Mouse (Mus musculus): ENCODE data around the gene Muc13. TPM values are rescaled to one million over a fixed set of nuclear protein-coding genes. Genes with fewer than 3 reads are reported as not detected.

Gene Muc13
- polyA plus RNA-seq, 1 experiment from 2014 or later = 10.6 TPM

GRCm38 (mm10) chr16:33832728-33833428 is 39.0 kb downstream of the Muc13 start:
- Histone ChIP-seq H3K9ac (ENCODE audit: low read length) (peak overlapping the region; percentile 47), H3K9me3 (ENCODE audit: control insufficient read depth, low read length) (no peaks in the 10 kb centered on the region)
- no peak for ATAC-seq (ENCODE audit: low FRiP score, low TSS enrichment)

GRCm38 (mm10) chr16:33833429-33833753 is 39.6 kb downstream of the Muc13 start:
- H3K9me3 ChIP-seq (ENCODE audit: control insufficient read depth, low read length) = no peaks in the 10 kb centered on the region
- H3K27me3 ChIP-seq (ENCODE audit: control insufficient read depth, insufficient read depth, low read length) = no peaks in the 10 kb centered on the region
- WGBS = 24% methylated on average over 5 of the region's 5 CpGs
- H3K4me1 ChIP-seq (replicated peaks; ENCODE audit: control insufficient read depth, insufficient read depth) = peaks cover 8% of the 10 kb centered on the region
- peak overlapping the region; percentile 79 for H3K27ac ChIP-seq (replicated peaks)
- peak overlapping the region; percentile 29; the same call in 1 of the 2 replicates for H3K4me3 ChIP-seq (ENCODE audit: low read depth, low read length)
- no peaks in the 10 kb centered on the region for H3K36me3 ChIP-seq (ENCODE audit: control insufficient read depth, insufficient read depth, low read length)
- DNase-seq (ENCODE audit: low spot score) (no peak), ATAC-seq (ENCODE audit: low FRiP score, low TSS enrichment) (no peak)
- TF ChIP-seq EP300 (optimal IDR thresholded peaks at IDR 0.05) (no peak), CTCF (IDR thresholded peaks at IDR 0.05; ENCODE audit: low read depth) (no peak)
- 0 out of 2 replicates have a peak overlapping the region, but pooled peaks have one; percentile 45 for H3K9ac ChIP-seq (ENCODE audit: low read length)
- peak overlapping the region; percentile 62 for H3K4me2 ChIP-seq (replicated peaks; ENCODE audit: low read depth)

More at GRCm38 (mm10) chr16:33832728-33833428, 39.0 kb downstream of the Muc13 start:
- H3K4me3 ChIP-seq (ENCODE audit: low read depth, low read length) = peak overlapping the region; percentile 29
- DNase-seq (ENCODE audit: low spot score) = no peak
- H3K36me3 ChIP-seq (ENCODE audit: control insufficient read depth, insufficient read depth, low read length) = no peaks in the 10 kb centered on the region
- WGBS = 9% methylated on average over 21 of the region's 21 CpGs
- peak overlapping the region; percentile 79 for H3K27ac ChIP-seq (replicated peaks)
- peak overlapping the region; percentile 62 for H3K4me2 ChIP-seq (replicated peaks; ENCODE audit: low read depth)
- peaks cover 8% of the 10 kb centered on the region for H3K4me1 ChIP-seq (replicated peaks; ENCODE audit: control insufficient read depth, insufficient read depth)
- TF ChIP-seq EP300 (optimal IDR thresholded peaks at IDR 0.05) (no peak), CTCF (IDR thresholded peaks at IDR 0.05; ENCODE audit: low read depth) (no peak)
- H3K27me3 ChIP-seq (ENCODE audit: control insufficient read depth, insufficient read depth, low read length) = no peaks in the 10 kb centered on the region

- peak; percentile 66 for ATAC-seq (ENCODE audit: low FRiP score, low TSS enrichment)
These were observed 40.1 kb downstream of the Muc13 start for GRCm38 (mm10) chr16:33833781-33834482.

DNA sequence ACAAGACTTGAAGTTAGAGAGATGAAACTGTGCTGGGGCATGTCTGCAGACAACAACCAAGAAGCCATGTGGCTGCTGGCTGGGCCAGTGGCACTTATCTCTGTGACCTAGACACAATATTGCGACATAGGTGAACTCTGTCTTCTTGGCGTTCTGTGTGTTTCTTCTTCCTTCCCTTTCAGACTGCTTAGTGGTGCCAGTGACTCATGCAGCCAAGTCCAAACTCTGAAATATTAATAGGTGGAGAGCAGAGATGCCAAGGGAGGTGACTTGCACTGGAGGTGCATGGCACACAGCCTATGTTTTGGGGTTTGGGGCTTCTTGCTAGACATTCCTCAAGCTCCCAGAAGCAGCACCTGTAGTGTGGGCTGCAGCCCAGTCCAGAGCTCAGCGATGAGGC is 42.8 kb downstream of the Muc13 start:
- WGBS = 64% methylated on average over 3 of the region's 3 CpGs
- peak overlapping the region; percentile 56 for H3K27ac ChIP-seq (replicated peaks)

More at GRCm38 (mm10) chr16:33833781-33834482, 40.1 kb downstream of the Muc13 start:
- Histone ChIP-seq H3K27me3 (ENCODE audit: control insufficient read depth, insufficient read depth, low read length) (no peaks in the 10 kb centered on the region), H3K27ac (replicated peaks) (peak overlapping the region; percentile 79), H3K36me3 (ENCODE audit: control insufficient read depth, insufficient read depth, low read length) (no peaks in the 10 kb centered on the region), H3K9me3 (ENCODE audit: control insufficient read depth, low read length) (no peaks in the 10 kb centered on the region), H3K9ac (ENCODE audit: low read length) (peak overlapping the region; percentile 45), H3K4me2 (replicated peaks; ENCODE audit: low read depth) (peak overlapping the region; percentile 62), H3K4me1 (replicated peaks; ENCODE audit: control insufficient read depth, insufficient read depth) (peaks cover 8% of the 10 kb centered on the region), H3K4me3 (ENCODE audit: low read depth, low read length) (peak overlapping the region; percentile 29)
- DNase-seq (ENCODE audit: low spot score) = peak; percentile 76
- WGBS = 8% methylated on average over 25 of the region's 25 CpGs
- TF ChIP-seq CTCF (IDR thresholded peaks at IDR 0.05; ENCODE audit: low read depth) (peak; percentile 61), EP300 (optimal IDR thresholded peaks at IDR 0.05) (no peak)

DNA sequence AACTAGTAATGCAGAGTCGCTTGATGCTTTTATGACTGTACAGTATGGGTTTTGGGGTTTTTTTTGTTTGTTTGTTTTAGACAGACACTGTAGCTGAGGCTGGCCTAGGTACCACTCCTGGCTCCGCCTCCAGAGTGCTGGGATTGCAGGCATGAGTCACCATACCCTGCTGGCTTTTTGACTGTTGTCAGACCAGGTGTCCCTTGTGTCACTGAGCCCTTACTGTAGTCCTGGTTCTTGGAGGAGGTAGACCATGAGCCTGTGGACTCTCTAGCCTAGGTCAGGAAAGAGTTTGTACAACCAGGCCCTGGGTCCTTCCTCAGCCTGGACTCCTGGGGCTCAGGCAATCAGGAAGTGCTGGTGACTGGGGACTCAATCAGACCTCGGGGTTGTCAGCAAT is 43.4 kb downstream of the Muc13 start:
- H3K9ac ChIP-seq (ENCODE audit: low read length) = no peak overlapping the region
- H3K4me3 ChIP-seq (ENCODE audit: low read depth, low read length) = no peak overlapping the region
- DNase-seq (ENCODE audit: low spot score) (no peak), ATAC-seq (ENCODE audit: low FRiP score, low TSS enrichment) (no peak)
- no peaks in the 10 kb centered on the region for H3K27me3 ChIP-seq (ENCODE audit: control insufficient read depth, insufficient read depth, low read length)
- H3K4me1 ChIP-seq (replicated peaks; ENCODE audit: control insufficient read depth, insufficient read depth) = peaks cover 8% of the 10 kb centered on the region
- H3K27ac ChIP-seq (replicated peaks) = peak overlapping the region; percentile 56
- H3K36me3 ChIP-seq (ENCODE audit: control insufficient read depth, insufficient read depth, low read length) = no peaks in the 10 kb centered on the region
- 66% methylated on average over 3 of the region's 3 CpGs for WGBS
- no peaks in the 10 kb centered on the region for H3K9me3 ChIP-seq (ENCODE audit: control insufficient read depth, low read length)
- H3K4me2 ChIP-seq (replicated peaks; ENCODE audit: low read depth) = no peak overlapping the region
- no peak for TF ChIP-seq EP300 (optimal IDR thresholded peaks at IDR 0.05)
- no peak for TF ChIP-seq CTCF (IDR thresholded peaks at IDR 0.05; ENCODE audit: low read depth)

More for the DNA sequence above, 42.8 kb downstream of the Muc13 start:
- H3K9ac ChIP-seq (ENCODE audit: low read length) = no peak overlapping the region
- no peaks in the 10 kb centered on the region for H3K27me3 ChIP-seq (ENCODE audit: control insufficient read depth, insufficient read depth, low read length)
- ATAC-seq (ENCODE audit: low FRiP score, low TSS enrichment) (peak; percentile 58), DNase-seq (ENCODE audit: low spot score) (no peak)
- TF ChIP-seq EP300 (optimal IDR thresholded peaks at IDR 0.05) (no peak), CTCF (IDR thresholded peaks at IDR 0.05; ENCODE audit: low read depth) (no peak)
- no peaks in the 10 kb centered on the region for H3K36me3 ChIP-seq (ENCODE audit: control insufficient read depth, insufficient read depth, low read length)
- no peak overlapping the region for H3K4me2 ChIP-seq (replicated peaks; ENCODE audit: low read depth)
- H3K9me3 ChIP-seq (ENCODE audit: control insufficient read depth, low read length) = no peaks in the 10 kb centered on the region
- H3K4me3 ChIP-seq (ENCODE audit: low read depth, low read length) = no peak overlapping the region
- H3K4me1 ChIP-seq (replicated peaks; ENCODE audit: control insufficient read depth, insufficient read depth) = peaks cover 8% of the 10 kb centered on the region

- Histone ChIP-seq H3K9ac (ENCODE audit: low read length) (no peak overlapping the region), H3K36me3 (ENCODE audit: control insufficient read depth, insufficient read depth, low read length) (no peaks in the 10 kb centered on the region), H3K27ac (replicated peaks) (no peak overlapping the region; the same call in 1 of the 2 replicates), H3K27me3 (ENCODE audit: control insufficient read depth, insufficient read depth, low read length) (no peaks in the 10 kb centered on the region), H3K4me3 (ENCODE audit: low read depth, low read length) (no peak overlapping the region), H3K9me3 (ENCODE audit: control insufficient read depth, low read length) (no peaks in the 10 kb centered on the region), H3K4me2 (replicated peaks; ENCODE audit: low read depth) (no peak overlapping the region), H3K4me1 (replicated peaks; ENCODE audit: control insufficient read depth, insufficient read depth) (no peaks in the 10 kb centered on the region)
- no peak for ATAC-seq (ENCODE audit: low FRiP score, low TSS enrichment)
- DNase-seq (ENCODE audit: low spot score) = no peak
- WGBS = 53% methylated on average over 6 of the region's 6 CpGs
- TF ChIP-seq CTCF (IDR thresholded peaks at IDR 0.05; ENCODE audit: low read depth) (no peak), EP300 (optimal IDR thresholded peaks at IDR 0.05) (no peak)
These were observed 46.8 kb downstream of the Muc13 start for GRCm38 (mm10) chr16:33840616-33841015.
